Mouse (Mus musculus) hindlimb bud, embryonic 11.5 days (tissue): ENCODE measurements at regions not wholly inside any gene's neighbourhood (a gene's known extent, or its start where the extent isn't known, plus 50 kb on each side); places are given as distances from the start of the nearest gene placed in this dataset.

Source experiments
- DNase-seq: peaks from one replicate; pipeline ENCODE4 v3.0.0-alpha.2; 2012; ENCODE audit warnings: low read depth, low spot score; ENCODE audit errors: extremely low spot score

DNA sequence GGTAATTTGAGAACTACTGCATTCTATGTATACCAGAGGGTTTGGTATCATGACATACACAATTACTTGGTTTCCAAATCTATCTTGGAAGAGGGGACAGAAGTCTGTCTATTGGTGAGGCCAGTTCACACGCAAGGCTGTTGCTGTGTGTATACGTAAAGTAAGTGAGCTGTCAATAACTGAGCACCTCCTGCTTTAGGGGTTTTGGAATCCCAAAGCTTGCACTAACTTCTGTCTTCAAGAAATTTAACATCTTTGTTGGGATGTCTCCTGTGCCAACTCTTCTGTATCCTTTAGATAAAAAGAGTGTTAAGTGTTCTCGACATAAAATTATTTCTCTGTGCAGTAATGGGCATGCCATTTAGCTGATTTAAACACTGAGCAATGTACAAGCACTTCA, 572.1 kb downstream of the Plcl1 start:
- no peak for DNase-seq

DNA sequence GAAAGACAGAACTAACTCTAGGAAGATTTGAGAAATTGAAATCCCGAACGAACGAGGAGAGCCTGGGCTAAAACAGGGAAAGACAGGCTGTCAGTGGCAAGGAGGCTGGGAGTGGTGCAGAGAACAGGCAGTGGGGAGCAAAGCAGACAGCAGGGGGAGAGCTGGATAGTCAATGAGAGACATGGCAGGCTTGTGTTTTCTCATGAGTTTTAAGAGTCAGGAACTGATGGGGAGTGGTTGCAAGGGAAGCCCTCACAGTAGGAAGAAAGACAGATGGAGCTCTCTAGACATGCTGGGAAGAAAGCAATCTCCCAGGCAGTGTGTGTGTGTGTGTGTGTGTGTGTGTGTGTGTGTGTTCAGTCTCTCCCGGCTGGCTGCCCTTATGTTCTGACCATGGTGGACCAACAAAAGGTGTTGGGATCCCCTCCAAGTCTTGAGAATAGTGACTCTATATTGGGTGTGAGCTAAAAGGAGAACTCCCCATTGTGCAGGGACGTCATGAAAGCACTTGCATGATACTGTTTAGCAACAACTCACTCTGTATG, 577.9 kb downstream of the Plcl1 start:
- no peak for DNase-seq

DNA sequence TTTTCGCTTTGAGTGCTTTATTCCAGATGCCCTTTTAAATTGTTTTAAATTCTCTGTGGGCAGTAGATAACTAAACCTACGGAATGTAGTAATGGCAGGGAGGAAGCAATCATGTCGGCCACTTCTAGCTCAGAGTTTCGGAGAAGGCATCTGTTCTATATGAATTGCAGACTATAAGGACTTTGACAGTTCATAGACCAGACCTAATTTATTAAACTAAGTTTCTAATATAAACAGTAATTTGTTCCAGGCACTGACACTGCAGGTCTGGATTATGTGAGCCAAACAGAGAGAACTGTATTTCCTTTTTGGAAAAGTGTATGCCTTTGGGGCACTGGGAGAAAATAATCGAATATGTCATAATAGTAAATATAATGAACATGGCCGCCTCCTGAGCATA, 591.4 kb downstream of the Plcl1 start:
- no peak for DNase-seq
